Mouse (Mus musculus): Measurements from ENCODE around the gene Dnajc8.

Dnajc8 gene

GRCm38 (mm10) chr4:132535406-132536121 is at the start of gene Dnajc8:
Gene Dnajc8 (plus strand): TSS chr4:132535550.
- peak; percentile 96 to 97 for DNase-seq

DNA sequence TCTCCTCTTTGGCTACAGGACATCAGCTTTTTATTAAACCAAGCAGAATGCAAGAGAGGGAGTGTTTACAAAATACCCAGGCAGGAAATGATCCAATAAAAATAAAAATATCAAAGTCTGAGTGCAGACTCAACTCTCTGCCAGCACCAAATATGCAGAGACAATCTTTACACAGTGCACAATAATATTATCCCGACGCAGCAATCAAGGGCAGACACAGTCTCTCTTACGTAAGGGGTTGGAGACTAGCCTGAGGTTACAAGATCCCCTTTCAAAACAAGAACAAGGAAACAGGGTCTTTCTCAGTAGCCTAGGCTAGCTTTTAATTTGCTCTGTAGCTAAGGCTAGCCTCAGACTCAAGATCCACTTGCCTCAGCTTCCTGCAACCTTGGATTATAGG is 46.8 kb upstream of the Dnajc8 start:
- DNase-seq, result no peak

- no peak for DNase-seq
Measured at GRCm38 (mm10) chr4:132488976-132489375, 46.4 kb upstream of the Dnajc8 start.

- DNase-seq, result no peak
Measured at GRCm38 (mm10) chr4:132490273-132491010, 44.9 kb upstream of the Dnajc8 start.

DNA sequence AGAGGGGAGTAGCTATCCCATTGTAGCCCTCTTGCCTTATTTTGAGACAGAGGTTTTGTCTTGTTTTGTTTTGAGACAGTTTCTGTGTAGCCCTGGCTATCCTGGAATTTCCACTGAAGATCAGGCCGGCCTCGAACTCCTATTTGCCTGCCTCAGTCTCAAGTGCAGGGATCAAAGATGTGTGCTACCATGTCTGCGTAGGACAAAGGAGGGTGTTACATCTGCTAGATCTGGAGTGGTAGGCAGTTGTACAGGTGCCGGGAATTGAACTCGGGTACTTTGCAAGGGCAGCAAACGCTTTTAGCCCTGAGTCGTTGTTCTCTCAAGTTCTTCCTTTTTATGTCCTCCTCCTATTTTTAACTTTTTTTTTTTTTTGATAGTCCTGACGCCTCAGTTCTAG is 44.3 kb upstream of the Dnajc8 start:
- DNase-seq, result no peak

- no peak for DNase-seq
Measured at GRCm38 (mm10) chr4:132491748-132492147, 43.6 kb upstream of the Dnajc8 start.

GRCm38 (mm10) chr4:132492178-132493060 is 42.9 kb upstream of the Dnajc8 start:
- DNase-seq, result no peak

DNA sequence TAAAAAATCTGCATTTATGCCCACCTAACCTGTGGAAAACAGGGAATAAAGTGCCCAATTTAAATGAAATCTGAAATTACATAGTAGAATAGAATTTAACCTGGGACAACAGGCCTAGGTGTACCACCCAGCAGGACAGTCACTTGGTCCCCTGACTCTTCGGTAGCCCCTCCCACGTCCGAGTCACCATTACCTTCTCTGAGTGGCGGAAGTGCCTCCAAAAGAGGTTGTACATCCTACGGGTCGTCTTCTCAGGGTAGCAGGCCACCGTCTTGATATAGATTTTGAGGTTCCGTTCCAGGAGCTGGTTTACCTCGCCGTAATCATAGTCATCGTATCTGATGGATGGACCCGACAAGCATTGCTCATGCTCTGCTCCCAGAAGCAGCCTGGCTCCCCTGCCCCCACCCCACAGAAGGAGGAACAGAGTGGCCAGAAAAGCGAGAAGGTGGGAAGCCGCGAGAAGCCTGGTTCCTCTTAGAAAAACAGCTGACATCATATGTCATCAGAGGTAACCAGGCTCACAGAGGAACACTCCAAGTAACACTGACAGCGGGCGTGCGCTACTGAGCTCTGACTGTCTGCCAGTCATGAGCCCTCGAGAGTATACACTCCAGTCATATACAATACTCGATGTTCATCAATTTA is 41.0 kb upstream of the Dnajc8 start:
- no peak for DNase-seq

- DNase-seq, result no peak
Measured at GRCm38 (mm10) chr4:132501639-132502038, 33.7 kb upstream of the Dnajc8 start.

DNA sequence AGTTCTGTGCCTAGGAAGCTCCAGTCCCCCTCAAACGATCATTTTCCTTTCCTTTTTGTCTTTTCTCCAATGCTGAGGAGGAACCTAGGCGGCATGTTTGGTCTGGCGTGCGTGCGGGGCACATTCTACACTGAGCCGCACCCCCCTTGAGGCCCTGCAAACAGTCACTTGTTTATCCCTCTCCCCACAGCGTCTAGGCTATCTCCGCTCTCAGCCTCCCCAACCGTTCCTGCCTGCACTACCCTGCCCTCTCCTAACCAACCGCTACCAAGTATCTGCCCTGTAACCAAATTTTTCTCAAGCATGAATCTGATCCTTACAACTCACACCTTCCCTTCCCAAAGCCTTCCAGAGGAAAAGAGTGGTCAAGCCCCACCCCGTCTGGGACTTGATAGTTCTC is 32.0 kb upstream of the Dnajc8 start:
- no peak for DNase-seq

DNA sequence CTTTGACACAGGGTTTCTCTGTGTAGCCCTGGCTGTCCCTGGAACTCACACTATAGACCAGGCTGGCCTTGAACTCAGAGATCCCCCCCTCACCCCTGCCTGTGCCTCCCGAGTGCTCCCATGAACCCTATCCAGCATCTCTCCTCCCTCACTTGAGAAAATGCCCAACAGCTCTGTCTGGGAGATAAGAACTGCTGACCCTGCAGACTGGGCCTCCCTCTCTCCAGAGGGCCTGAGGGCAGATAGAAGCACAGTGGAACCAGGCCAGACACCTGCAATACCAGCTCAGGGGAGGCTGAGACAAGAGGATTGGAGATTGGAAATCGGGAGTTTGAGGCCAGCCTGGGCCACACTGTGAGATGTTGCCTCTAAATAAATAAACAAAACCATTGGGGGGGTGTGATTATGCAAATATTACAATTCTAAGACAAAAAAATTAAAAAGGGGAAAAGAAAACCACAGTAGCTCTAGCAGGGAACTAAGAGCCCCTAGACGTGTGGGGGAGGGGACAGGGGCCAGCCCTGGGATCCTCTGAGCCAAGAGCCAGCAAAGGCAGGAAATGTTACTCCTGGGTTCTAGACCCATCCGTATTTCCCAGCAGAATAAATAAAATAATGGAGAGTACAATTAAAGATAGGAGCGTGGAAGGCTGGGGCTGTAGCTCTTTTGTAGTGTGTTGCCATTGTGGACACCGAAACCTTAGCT is 30.2 kb upstream of the Dnajc8 start:
- no peak for DNase-seq

- no peak for DNase-seq
Measured at GRCm38 (mm10) chr4:132505800-132506199, 29.6 kb upstream of the Dnajc8 start.

- no peak for DNase-seq
Measured at GRCm38 (mm10) chr4:132506250-132506649, 29.1 kb upstream of the Dnajc8 start.

- DNase-seq, result no peak
Measured at GRCm38 (mm10) chr4:132507210-132507609, 28.1 kb upstream of the Dnajc8 start.

- peak; percentile 45 to 54 for DNase-seq
Measured at GRCm38 (mm10) chr4:132509621-132510296, 25.6 kb upstream of the Dnajc8 start.

DNA sequence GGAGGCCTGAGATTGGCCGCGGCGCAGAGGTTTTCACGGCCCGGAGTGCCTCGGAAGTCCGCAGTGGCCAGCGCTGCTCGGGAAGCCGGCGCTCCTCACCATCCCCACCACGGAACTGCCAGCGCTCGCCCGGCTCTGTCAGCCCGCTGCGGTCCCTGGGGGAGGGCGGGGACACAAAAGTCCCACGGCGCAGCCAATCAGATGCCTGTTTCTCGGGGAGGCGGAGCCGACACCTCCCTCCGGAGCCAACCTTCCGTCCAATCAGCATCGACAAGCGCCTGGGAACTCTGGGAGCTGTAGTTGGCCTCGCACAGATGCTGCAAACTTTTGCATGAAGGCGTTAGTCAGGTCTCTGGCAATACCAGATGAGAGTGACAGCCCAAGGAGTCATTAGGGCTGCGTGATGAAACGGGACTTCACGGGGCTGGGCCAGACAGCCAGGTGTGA is 25.0 kb upstream of the Dnajc8 start, which contains the start of gene Sesn2:
Gene Sesn2, minus strand, starts transcription at position 150 of the 447 bp plus-strand sequence.
- peak; percentile 96 to 98 for DNase-seq

GRCm38 (mm10) chr4:132512080-132512479 is 23.3 kb upstream of the Dnajc8 start:
- no peak for DNase-seq

DNA sequence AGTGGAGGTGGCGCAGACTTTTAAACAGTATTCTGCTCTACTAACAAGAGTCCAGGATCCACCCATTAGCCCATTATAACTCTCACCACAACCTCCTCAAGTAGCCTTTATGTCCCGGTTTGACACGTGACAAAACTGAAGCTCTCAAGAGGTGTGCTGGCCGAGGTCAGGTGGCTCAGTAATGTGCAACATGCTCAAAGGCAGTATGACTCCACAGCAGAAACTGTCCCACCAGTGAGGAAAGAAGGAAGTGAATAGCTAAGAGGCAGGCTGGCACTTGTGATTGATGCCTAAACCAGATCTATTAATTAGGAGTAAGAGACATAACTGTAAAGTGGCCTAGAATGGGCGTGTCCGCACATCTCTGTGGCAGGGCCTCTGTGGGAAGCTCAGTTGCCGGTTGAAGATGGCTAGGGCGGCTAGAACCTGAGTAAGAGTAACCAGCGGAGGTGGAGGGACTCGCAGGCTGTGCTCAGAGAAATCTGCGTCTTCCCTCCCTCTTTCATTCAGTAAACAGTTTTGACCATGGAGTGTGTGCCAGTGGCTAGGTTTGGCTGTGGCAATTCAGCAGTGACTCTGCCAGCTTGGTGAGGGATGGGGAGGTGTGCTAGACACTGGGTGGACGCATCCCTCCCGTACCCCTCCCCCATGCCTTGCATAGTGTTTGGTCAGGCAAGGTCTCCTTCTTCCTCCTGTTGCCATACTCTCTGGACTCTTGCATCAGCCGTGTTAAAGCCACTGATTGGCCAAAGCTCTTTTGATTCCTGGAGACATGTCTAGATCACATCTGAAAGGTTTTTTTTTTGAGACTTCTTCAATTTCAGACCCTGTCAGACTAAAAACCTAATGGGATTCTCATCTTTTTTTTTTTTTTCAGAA is 21.7 kb upstream of the Dnajc8 start:
- no peak for DNase-seq

- peak; percentile 80 to 92 for DNase-seq
Measured at GRCm38 (mm10) chr4:132514555-132515135, 20.7 kb upstream of the Dnajc8 start.
